Mouse (Mus musculus): ENCODE data around the gene Ly6f.

Ly6f gene

DNA sequence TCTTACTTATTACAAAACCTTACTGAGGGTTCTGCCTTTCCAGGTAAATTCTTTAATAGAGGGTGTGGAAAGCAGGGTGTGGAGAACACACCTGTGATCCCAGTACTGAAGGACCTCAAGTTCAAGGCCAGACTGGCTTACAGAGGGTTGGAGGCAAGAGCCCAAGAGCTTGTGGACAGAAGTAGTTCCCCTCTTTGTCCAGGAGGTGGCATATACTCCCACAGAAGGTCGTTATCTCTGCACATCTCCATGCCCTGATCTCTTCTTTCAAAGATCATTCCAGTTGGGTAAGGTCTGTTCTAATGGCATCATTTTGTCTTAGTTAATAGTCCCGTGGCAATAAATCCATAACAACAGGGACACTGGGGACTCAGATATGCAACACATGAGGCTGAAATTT is 49.0 kb downstream of the Ly6f start:
- in situ Hi-C loops (cut with MboI; ENCODE audit: low sequenced_read_pairs), result no loop called here

DNA sequence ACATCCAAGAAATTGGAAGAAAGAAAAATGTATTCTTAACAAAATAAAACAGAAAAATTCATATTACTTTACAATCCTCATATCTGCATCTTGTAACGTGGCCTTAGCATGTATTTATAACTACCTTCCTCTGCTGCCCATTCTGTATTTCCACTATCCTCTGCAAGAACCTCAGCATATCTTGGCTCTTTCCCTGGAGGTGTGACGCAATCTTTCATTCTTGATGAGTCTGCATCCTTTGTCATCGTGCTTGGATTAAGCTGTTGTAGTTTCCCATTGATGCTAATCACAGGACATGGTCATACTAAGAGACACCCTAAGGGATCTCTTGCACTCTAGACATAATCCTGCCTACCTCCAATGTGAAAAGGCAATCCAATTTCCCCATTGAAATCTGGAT is 50.4 kb downstream of the Ly6f start:
- in situ Hi-C loops (cut with MboI; ENCODE audit: low sequenced_read_pairs), result no loop called here

DNA sequence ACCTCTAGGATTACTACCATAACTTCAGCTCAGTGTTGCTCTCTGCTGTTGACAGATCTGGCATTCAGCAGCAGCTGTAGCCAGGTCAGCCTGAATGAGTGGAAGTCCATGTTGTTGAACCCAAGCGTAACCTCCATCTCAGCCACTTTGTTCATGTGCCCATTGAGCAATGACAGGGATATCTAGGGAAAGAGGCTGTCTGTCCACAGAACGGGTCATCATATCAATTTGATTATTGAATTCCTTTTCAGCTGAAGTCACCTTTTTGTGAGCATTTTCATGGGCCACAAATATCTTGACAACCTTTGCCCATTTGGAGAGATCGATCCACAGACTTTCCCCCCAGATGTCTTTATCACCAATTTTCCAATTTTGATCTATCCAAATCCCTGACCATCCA is 51.9 kb downstream of the Ly6f start:
- in situ Hi-C loops (cut with MboI; ENCODE audit: low sequenced_read_pairs), result no loop called here
